Mouse (Mus musculus) spleen, adult 2 months (tissue): ENCODE measurements around the gene Gm37240. TPM values are rescaled to one million over a fixed set of nuclear protein-coding genes. Genes with fewer than 3 reads are reported as not detected.

Source experiments
- DNase-seq, 2 experiments: peaks; one replicate each; pipeline versions ENCODE4 v3.0.0 to v3.0.0-alpha.2; 2012 to 2021; ENCODE audit warnings: low spot score in 2 of 2, low read depth in 1 of 2
- H3K27ac ChIP-seq: fragments of 200-500 bp; 2 replicates; pipeline ENCODE4 v1.5.1; 2012; ENCODE audit warnings: low read length, inconsistent platforms; ENCODE audit not compliant: insufficient read depth
- H3K27me3 ChIP-seq: fragments of 200-500 bp; 2 replicates; pipeline ENCODE4 v1.6.1; 2012; ENCODE audit warnings: mild to moderate bottlenecking, moderate library complexity, low read length, inconsistent platforms; ENCODE audit not compliant: control insufficient read depth, insufficient read depth
- H3K36me3 ChIP-seq: fragments of 200-500 bp; 2 replicates; pipeline ENCODE4 v1.6.1; 2012; ENCODE audit warnings: mild to moderate bottlenecking, low read length, inconsistent platforms; ENCODE audit not compliant: control insufficient read depth, insufficient read depth
- H3K4me1 ChIP-seq: fragments of 200-500 bp; 2 replicates; pipeline ENCODE4 v1.6.1; 2011; ENCODE audit warnings: inconsistent platforms; ENCODE audit not compliant: control insufficient read depth, insufficient read depth, insufficient read length
- H3K4me3 ChIP-seq: fragments of 200-500 bp; 2 replicates; pipeline ENCODE4 v1.5.1; 2011; ENCODE audit warnings: mild to moderate bottlenecking, inconsistent platforms; ENCODE audit not compliant: insufficient read depth, insufficient read length; ENCODE audit errors: extremely low read depth
- CTCF ChIP-seq: fragments of 200-500 bp; IDR thresholded peaks from 2 replicates; pipeline ENCODE4 v1.5.1; 2011; ENCODE audit warnings: mild to moderate bottlenecking, inconsistent platforms; ENCODE audit not compliant: insufficient read depth, insufficient read length, insufficient replicate concordance; ENCODE audit errors: extremely low read depth
- POLR2A ChIP-seq: fragments of 200-500 bp; IDR thresholded peaks from 2 replicates; pipeline ENCODE4 v1.6.1; 2011; ENCODE audit warnings: low read depth, low read length, inconsistent platforms
- WGBS: fragments of 180-500 bp; shearing (Covaris S2); methylation state at CpG from one replicate; pipeline ENCODE4 v1.1.7; 2018; 5-methylcytosine and 5-hydroxymethylcytosine counted together
- polyA plus RNA-seq: library from polyadenylated mRNA; depleted of rRNA; stranded (reverse); fragments of >200 nt; gene quantifications from 2 replicates; pipeline ENCODE4 v1.2.3, GENCODE M21; 2012; rRNA removed

Gm37240 gene
- 0.52 and 1.1 TPM in 2 replicates for polyA plus RNA-seq

- Histone ChIP-seq H3K36me3 (no peaks in the 10 kb centered on the region), H3K27me3 (0 out of 2 replicates have a peak, but pooled peaks cover 2% of the 10 kb centered on the region), H3K27ac (no peak within 1 kb of the TSS), H3K4me1 (peaks cover 5% of the 10 kb centered on the region), H3K4me3 (peak within 1 kb of the TSS; percentile 46)
- 1% methylated on average over 48 of the region's 48 CpGs for WGBS
- TF ChIP-seq CTCF (no peak), POLR2A (no peak)
- DNase-seq, result peak; percentile 71 to 80
Observed at GRCm38 (mm10) chr3:85887239-85887827, at the start of gene Gm37240, which contains the start of gene Glt28d2. Gene Gm37240 (minus strand): TSS chr3:85887518. Gene Glt28d2 (minus strand): TSS chr3:85887516.

GRCm38 (mm10) chr3:85933586-85933985 lies 46.3 kb upstream of the Gm37240 start:
- Histone ChIP-seq H3K36me3 (no peaks in the 10 kb centered on the region), H3K27me3 (no peaks in the 10 kb centered on the region), H3K4me1 (no peaks in the 10 kb centered on the region), H3K27ac (no peak overlapping the region), H3K4me3 (no peak overlapping the region)
- no peak for TF ChIP-seq POLR2A
- no peak for TF ChIP-seq CTCF
- DNase-seq, result no peak
- WGBS, result 54% methylated on average over 5 of the region's 5 CpGs

- no peaks in the 10 kb centered on the region for H3K27me3 ChIP-seq
Observed at GRCm38 (mm10) chr3:85931859-85932258, 44.5 kb upstream of the Gm37240 start.

GRCm38 (mm10) chr3:85930671-85931255 lies 43.4 kb upstream of the Gm37240 start:
- TF ChIP-seq CTCF (no peak), POLR2A (no peak)
- Histone ChIP-seq H3K27me3 (no peaks in the 10 kb centered on the region), H3K4me3 (no peak overlapping the region), H3K27ac (no peak overlapping the region), H3K4me1 (no peaks in the 10 kb centered on the region), H3K36me3 (no peaks in the 10 kb centered on the region)
- 87% methylated on average over 11 of the region's 11 CpGs for WGBS
- DNase-seq, result no peak

More at GRCm38 (mm10) chr3:85931859-85932258, 44.5 kb upstream of the Gm37240 start:
- TF ChIP-seq POLR2A, result no peak
- Histone ChIP-seq H3K4me3 (no peak overlapping the region), H3K27ac (no peak overlapping the region), H3K4me1 (no peaks in the 10 kb centered on the region), H3K36me3 (no peaks in the 10 kb centered on the region)
- 88% methylated on average over 6 of the region's 6 CpGs for WGBS
- DNase-seq, result no peak

- TF ChIP-seq CTCF (no peak), POLR2A (no peak)
- no peak overlapping the region for H3K4me3 ChIP-seq
- H3K4me1 ChIP-seq, result no peaks in the 10 kb centered on the region
- WGBS, result 62% methylated on average over 5 of the region's 5 CpGs
- no peak overlapping the region for H3K27ac ChIP-seq
- no peak for DNase-seq
- no peaks in the 10 kb centered on the region for H3K36me3 ChIP-seq
- no peaks in the 10 kb centered on the region for H3K27me3 ChIP-seq
Observed at GRCm38 (mm10) chr3:85929711-85930110, 42.4 kb upstream of the Gm37240 start.

GRCm38 (mm10) chr3:85928140-85928611 lies 40.9 kb upstream of the Gm37240 start:
- TF ChIP-seq CTCF (no peak), POLR2A (no peak)
- no peak for DNase-seq
- Histone ChIP-seq H3K27me3 (no peaks in the 10 kb centered on the region), H3K27ac (no peak overlapping the region), H3K4me3 (no peak overlapping the region), H3K36me3 (no peaks in the 10 kb centered on the region), H3K4me1 (no peaks in the 10 kb centered on the region)
- 87% methylated on average over 5 of the region's 5 CpGs for WGBS

- H3K4me1 ChIP-seq, result no peaks in the 10 kb centered on the region
- no peak for TF ChIP-seq CTCF
- no peak for TF ChIP-seq POLR2A
- H3K27me3 ChIP-seq, result no peaks in the 10 kb centered on the region
- H3K4me3 ChIP-seq, result no peak overlapping the region
- WGBS, result 92% methylated on average over 9 of the region's 9 CpGs
- no peak for DNase-seq
- H3K36me3 ChIP-seq, result no peaks in the 10 kb centered on the region
- no peak overlapping the region for H3K27ac ChIP-seq
Observed at GRCm38 (mm10) chr3:85927296-85927695, 40.0 kb upstream of the Gm37240 start.
